Mouse (Mus musculus) kidney, adult 2 months (tissue): ENCODE results near the gene Sema6b. TPM values are rescaled to one million over a fixed set of nuclear protein-coding genes. Genes with fewer than 3 reads are reported as not detected.
A peak's percentile ranks its signal among the peaks of the same experiment; 100 is the strongest.

Experiments used
- DNase-seq: peaks from one replicate; pipeline ENCODE4 v3.0.0; 2021
- H3K27ac ChIP-seq: fragments of 200-500 bp; 2 replicates; pipeline ENCODE4 v1.5.1; 2012; ENCODE audit warnings: low read depth, low read length, control low read depth, inconsistent platforms; ENCODE audit not compliant: insufficient read depth
- H3K27me3 ChIP-seq: fragments of 200-500 bp; replicated peaks from 2 replicates; pipeline ENCODE4 v1.6.1; 2012; ENCODE audit warnings: mild to moderate bottlenecking, moderate library complexity, low read length, inconsistent platforms; ENCODE audit not compliant: control insufficient read depth, insufficient read depth
- H3K36me3 ChIP-seq: fragments of 200-500 bp; 2 replicates; pipeline ENCODE4 v1.6.1; 2012; ENCODE audit warnings: mild to moderate bottlenecking, moderate library complexity, low read length, inconsistent platforms; ENCODE audit not compliant: control insufficient read depth, insufficient read depth
- H3K4me1 ChIP-seq: fragments of 200-500 bp; 2 replicates; pipeline ENCODE4 v1.6.1; 2011; ENCODE audit warnings: low read length; ENCODE audit not compliant: control insufficient read depth, insufficient read depth
- H3K4me3 ChIP-seq: fragments of 200-500 bp; 2 replicates; pipeline ENCODE4 v1.5.1; 2011; ENCODE audit warnings: mild to moderate bottlenecking, low read depth, low read length, control low read depth; ENCODE audit not compliant: insufficient read depth
- CTCF ChIP-seq: fragments of 200-500 bp; conservative IDR thresholded peaks from 2 replicates; pipeline ENCODE4 v1.5.1; 2011; ENCODE audit warnings: low read depth, mild to moderate bottlenecking, control low read depth, low read length, moderate library complexity, mixed read lengths; ENCODE audit not compliant: insufficient read depth, insufficient read length
- POLR2A ChIP-seq: fragments of 200-500 bp; IDR thresholded peaks from one replicate; pipeline ENCODE4 v1.6.1; 2011; ENCODE audit warnings: low read depth, low read length, control low read depth
- WGBS: fragments of 180-500 bp; shearing (Covaris S2); methylation state at CpG from one replicate; pipeline ENCODE4 v1.1.7; 2018; 5-methylcytosine and 5-hydroxymethylcytosine counted together
- polyA plus RNA-seq: library from polyadenylated mRNA; depleted of rRNA; stranded (reverse); fragments of >200 nt; gene quantifications from 2 replicates; pipeline ENCODE4 v1.2.3, GENCODE M21; 2012

Gene Sema6b
- polyA plus RNA-seq, 1 experiment = 4.1 TPM

DNA sequence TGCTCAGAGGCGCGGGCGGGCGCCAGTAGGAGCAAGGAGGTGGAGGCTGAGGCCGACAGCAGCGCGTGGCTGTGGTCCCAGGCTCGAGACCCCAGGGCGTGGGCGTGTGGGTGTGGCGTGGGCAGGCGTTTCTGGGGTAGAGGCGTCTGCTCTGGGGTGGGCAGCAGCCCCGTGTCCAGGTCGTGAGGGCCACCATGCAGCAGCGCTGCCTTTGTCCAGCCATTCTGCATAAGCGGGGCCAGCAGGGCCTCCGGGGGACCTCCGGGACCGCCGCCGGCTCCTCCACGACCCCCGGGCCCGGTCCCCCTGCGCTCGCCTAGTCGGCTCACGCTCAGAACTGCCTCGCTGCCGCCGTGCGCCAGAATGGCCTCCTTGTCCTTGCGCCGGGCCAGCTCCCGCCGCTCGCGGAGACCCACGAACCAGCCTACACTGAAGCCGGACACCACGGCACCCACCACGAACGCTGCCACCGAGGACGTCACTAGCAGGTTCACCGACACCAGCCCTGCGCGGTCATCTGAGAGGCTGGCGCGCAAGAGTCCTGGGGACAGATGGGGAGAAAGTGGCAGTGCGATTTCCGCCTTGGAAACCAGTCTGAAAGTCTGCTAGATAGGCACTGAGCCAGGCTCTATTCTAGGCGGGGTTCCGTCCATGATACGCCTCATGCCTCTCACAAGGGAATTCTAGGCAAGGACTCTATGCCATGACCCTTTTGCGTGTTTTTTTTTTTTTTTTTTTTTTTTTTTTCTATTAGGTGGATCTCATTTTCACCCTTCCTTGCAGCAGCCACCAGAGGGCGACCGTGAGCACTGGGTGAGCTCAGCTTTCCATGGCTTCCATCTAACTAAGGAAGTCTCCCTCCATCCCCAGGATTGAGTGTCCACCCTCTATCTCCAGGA, 15.5 kb downstream of the Sema6b start:
- no peaks in the 10 kb centered on the region for H3K36me3 ChIP-seq
- H3K4me3 ChIP-seq = peak overlapping the region; percentile 59
- TF ChIP-seq POLR2A (no peak), CTCF (peak; percentile 77)
- peak; percentile 62 for DNase-seq
- no peaks in the 10 kb centered on the region for H3K27me3 ChIP-seq
- no peak overlapping the region for H3K27ac ChIP-seq
- no peaks in the 10 kb centered on the region for H3K4me1 ChIP-seq
- 17% methylated on average over 57 of the region's 59 CpGs for WGBS

DNA sequence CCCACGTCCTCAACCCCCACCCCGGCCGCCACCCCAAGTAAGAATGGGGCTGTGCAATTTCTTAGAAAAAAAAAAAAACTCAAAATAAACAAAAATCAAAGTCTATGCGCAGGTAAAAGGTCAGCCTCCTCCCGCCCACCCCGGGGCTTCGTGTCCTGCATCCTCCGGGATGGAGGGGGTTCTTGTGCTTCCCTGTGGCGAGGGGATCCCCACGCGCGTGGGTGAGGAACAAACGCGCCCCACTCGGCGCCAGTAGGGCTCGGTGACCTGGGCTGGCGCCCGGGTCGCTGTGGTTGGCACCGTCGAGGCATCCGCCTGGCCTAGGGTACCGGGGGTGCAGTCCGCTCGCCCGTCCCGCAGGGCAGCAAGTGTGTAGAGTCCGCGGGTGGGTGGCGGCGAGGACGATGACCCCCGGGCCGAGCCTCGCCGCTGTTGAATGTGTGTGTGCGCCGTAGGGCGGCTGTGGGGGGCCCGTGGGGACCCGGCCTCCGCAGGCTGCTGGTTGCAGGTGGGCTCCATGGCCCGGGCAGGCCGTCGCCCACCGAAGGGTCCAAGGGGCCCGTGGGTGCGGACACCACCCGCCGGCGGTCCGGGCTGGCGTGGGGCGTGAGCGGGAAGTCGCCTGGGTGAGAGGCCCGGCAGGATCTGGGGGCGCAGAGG, 16.3 kb downstream of the Sema6b start:
- Histone ChIP-seq H3K36me3 (no peaks in the 10 kb centered on the region), H3K27ac (no peak overlapping the region), H3K27me3 (no peaks in the 10 kb centered on the region), H3K4me3 (peak overlapping the region; percentile 59; the same call in 1 of the 2 replicates), H3K4me1 (no peaks in the 10 kb centered on the region)
- no peak for DNase-seq
- TF ChIP-seq CTCF (no peak), POLR2A (no peak)
- 44% methylated on average over 59 of the region's 59 CpGs for WGBS

DNA sequence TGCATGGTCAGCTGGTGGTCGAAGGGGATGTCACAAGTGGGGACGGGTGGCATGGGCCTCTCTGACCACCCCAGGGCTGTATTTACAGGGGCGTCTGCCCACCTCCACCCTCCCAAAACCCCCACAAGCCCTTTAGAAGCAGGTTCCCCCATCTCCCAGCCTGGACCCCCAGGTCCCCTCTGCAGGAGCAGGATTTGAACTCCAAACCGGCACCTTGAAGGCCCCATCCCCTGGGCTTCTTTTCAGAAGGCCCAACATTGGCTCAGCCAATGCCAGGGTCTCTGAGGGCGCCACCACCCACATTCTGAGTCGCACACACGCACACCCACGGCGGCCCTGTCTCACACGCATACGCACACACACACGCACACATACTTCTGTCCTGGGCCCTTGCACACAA, 17.0 kb downstream of the Sema6b start:
- WGBS = 94% methylated on average over 12 of the region's 12 CpGs
- H3K27me3 ChIP-seq = no peaks in the 10 kb centered on the region

DNA sequence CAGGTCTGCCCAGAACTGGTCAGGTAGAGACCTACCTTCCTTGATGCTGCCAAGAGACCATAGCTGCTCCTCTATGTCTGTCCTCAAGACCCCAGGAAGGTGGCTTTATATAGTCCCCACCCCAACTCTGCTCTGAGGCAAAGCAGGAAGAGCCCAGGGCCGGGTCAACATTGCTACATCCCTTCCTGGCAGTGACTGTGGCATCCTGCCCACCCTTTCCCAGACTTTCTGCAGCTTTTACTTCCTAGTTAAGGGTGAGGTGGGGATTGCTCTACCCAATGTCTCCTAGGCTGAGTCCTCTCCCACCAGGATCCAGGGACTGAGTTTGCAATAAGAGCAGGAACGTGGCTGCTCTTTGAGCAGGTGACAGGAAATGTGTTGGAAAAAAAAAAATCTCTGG, 18.3 kb downstream of the Sema6b start, which contains the start of gene Lrg1:
Gene Lrg1, minus strand, starts transcription at position 176 of the 400 bp plus-strand sequence.
- no peak for DNase-seq
- TF ChIP-seq POLR2A (no peak), CTCF (no peak)
- WGBS = 69% methylated on average over 2 of the region's 2 CpGs
- no peaks in the 10 kb centered on the region for H3K4me1 ChIP-seq
- H3K4me3 ChIP-seq = peak within 1 kb of the TSS; percentile 54
- no peaks in the 10 kb centered on the region for H3K27me3 ChIP-seq
- no peaks in the 10 kb centered on the region for H3K36me3 ChIP-seq
- peak within 1 kb of the TSS; percentile 49 for H3K27ac ChIP-seq

More for the DNA sequence above, 17.0 kb downstream of the Sema6b start:
- H3K4me1 ChIP-seq = no peaks in the 10 kb centered on the region
- TF ChIP-seq POLR2A (no peak), CTCF (no peak)
- DNase-seq = no peak
- no peak overlapping the region for H3K27ac ChIP-seq
- H3K4me3 ChIP-seq = no peak overlapping the region
- no peaks in the 10 kb centered on the region for H3K36me3 ChIP-seq

DNA sequence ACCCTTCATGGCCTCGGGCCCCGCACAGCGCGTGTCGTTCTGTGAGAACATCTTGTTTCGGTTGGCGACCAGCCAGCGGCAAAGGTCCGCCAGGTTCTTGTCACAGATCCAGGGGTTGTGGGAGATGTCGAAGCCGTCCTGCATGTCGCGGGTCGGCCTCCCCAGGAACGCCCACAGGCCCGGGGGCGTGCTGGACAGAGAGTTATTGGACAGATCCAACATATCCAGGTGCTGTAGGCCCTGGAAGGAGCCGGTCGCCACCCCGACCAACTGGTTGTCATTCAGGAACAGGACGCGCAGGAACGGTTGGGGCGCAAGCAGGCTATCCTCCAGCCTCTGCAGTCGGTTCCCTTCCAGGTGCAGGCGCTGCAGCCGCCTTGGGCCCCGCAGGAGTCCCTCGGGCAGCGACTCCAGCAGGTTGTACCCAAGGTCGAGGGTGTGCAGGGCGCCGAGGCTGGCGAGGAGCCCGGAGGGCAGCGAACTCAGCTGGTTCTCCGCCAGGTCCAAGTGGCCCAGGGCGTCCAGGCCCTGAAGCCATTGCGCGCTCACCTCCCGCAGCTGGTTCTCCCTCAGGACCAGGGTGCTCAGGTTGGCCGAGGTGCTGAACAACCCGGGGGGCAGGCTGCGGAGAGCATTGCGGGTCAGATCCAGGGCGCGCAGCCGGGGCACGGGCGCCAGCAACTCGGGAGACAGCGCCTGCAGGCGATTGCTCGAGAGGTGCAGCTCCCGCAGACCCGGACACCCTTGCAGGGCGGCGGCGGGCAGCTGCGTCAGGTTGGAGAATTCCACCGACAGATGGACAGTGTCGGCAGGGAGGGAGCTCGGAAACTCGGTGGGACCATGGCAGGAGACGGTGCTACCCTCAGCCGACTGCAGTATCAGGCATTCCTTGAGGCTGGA, 19.9 kb downstream of the Sema6b start:
- no peak for TF ChIP-seq CTCF
- TF ChIP-seq POLR2A = no peak
- peak; percentile 92 for DNase-seq
- WGBS = 3% methylated on average over 66 of the region's 66 CpGs
- Histone ChIP-seq H3K4me3 (peak overlapping the region; percentile 54), H3K27me3 (no peaks in the 10 kb centered on the region), H3K4me1 (no peaks in the 10 kb centered on the region), H3K36me3 (no peaks in the 10 kb centered on the region), H3K27ac (peak overlapping the region; percentile 49)

DNA sequence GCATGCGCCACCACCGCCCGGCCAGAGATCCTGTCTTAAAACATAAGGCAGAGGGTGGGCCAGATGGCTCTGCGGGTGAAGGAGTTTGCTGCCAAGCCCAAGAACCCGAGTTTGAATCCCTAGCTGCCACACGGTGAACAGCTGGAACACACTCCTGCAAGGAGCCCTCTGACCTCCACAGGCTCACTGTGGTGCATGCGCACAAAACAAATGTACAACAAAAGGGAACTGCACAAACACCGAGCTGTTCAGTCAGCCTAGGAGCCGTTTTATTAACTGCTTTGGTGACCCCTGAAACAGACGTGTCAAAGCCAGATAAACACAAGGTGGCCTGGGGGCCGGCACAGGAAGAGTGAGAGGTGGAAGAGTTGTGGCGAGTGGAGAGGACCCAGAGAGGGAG, 20.7 kb downstream of the Sema6b start:
- Histone ChIP-seq H3K27ac (peak overlapping the region; percentile 46; the same call in 1 of the 2 replicates), H3K4me1 (no peaks in the 10 kb centered on the region), H3K4me3 (no peak overlapping the region), H3K27me3 (no peaks in the 10 kb centered on the region), H3K36me3 (no peaks in the 10 kb centered on the region)
- DNase-seq = peak; percentile 40
- WGBS = 38% methylated on average over 12 of the region's 12 CpGs
- TF ChIP-seq POLR2A (no peak), CTCF (0 out of 2 replicates have a peak, but pooled peaks have one; percentile 9)
